Mouse (Mus musculus): ENCODE measurements around the gene Gm17693.
"Not testable (repeated sequence)": the region's sequence is repeated elsewhere in the genome, so short reads cannot be mapped to it uniquely, and the experiment has no call there.

The Gm17693 gene

GRCm38 (mm10) chrX:125705144-125705543, at the start of gene Gm17693:
Gene Gm17693 (plus strand): TSS chrX:125705444.
- not testable (repeated sequence) for DNase-seq (ENCODE audit: low read depth, low spot score)

Measured in 3T3-L1 (cell line).